Mouse (Mus musculus): ENCODE measurements at regions not wholly inside any gene's neighbourhood (a gene's known extent, or its start where the extent isn't known, plus 50 kb on each side); places are given as distances from the start of the nearest gene placed in this dataset.
A peak's percentile ranks its signal among the peaks of the same experiment; 100 is the strongest.

- in situ Hi-C loops (cut with MboI; ENCODE audit: low sequenced_read_pairs in 2 of 2, unreplicated experiment in 2 of 2) = no loop called here
- H3K9me3 ChIP-seq (ENCODE audit: control insufficient read depth, insufficient read depth, low read depth, low read length) = no peaks in the 10 kb centered on the region
- no peak overlapping the region for H3K9ac ChIP-seq (ENCODE audit: insufficient read depth, low read depth, low read length, poor library complexity, severe bottlenecking)
- no peaks in the 10 kb centered on the region for H3K4me1 ChIP-seq (ENCODE audit: control insufficient read depth in 2 of 2, insufficient read depth in 2 of 2, low read length in 2 of 2, poor library complexity in 1 of 2)
- no peaks in the 10 kb centered on the region for H3K36me3 ChIP-seq (ENCODE audit: control insufficient read depth, insufficient read depth, low read length, poor library complexity, severe bottlenecking)
- H3K4me3 ChIP-seq (ENCODE audit: insufficient read depth in 1 of 2, low read depth in 1 of 2, low read length in 2 of 2, poor library complexity in 1 of 2, severe bottlenecking in 1 of 2) = no peak overlapping the region
- TF ChIP-seq HCFC1 (IDR thresholded peaks at IDR 0.05; ENCODE audit: borderline replicate concordance, insufficient read depth, low read length) = no peak
- no peak for TF ChIP-seq CHD2 (IDR thresholded peaks at IDR 0.05; ENCODE audit: low read depth, low read length)
- no peak for TF ChIP-seq ZC3H11A (IDR thresholded peaks at IDR 0.05; ENCODE audit: borderline replicate concordance, low read depth, low read length)
- no peak for TF ChIP-seq ZNF384 (IDR thresholded peaks at IDR 0.05; ENCODE audit: low read depth, low read length)
- no peak for TF ChIP-seq MAFK (IDR thresholded peaks at IDR 0.05; ENCODE audit: insufficient read depth, low read depth, low read length)
- DNase-seq (ENCODE audit: low read depth, low spot score) = no peak
- no peak overlapping the region for H3K27ac ChIP-seq (ENCODE audit: insufficient read depth, low read depth, low read length, poor library complexity, severe bottlenecking)
Observed at GRCm38 (mm10) chr15:9870126-9870525, 121.5 kb upstream of the Spef2 start.

- no peak for TF ChIP-seq MAFK (IDR thresholded peaks at IDR 0.05; ENCODE audit: insufficient read depth, low read depth, low read length)
- no peak for TF ChIP-seq ZNF384 (IDR thresholded peaks at IDR 0.05; ENCODE audit: low read depth, low read length)
- TF ChIP-seq HCFC1 (IDR thresholded peaks at IDR 0.05; ENCODE audit: borderline replicate concordance, insufficient read depth, low read length) = no peak
- no peak for TF ChIP-seq CHD2 (IDR thresholded peaks at IDR 0.05; ENCODE audit: low read depth, low read length)
- TF ChIP-seq ZC3H11A (IDR thresholded peaks at IDR 0.05; ENCODE audit: borderline replicate concordance, low read depth, low read length) = no peak
- in situ Hi-C loops (cut with MboI; ENCODE audit: low sequenced_read_pairs in 2 of 2, unreplicated experiment in 2 of 2) = no loop called here
- DNase-seq (ENCODE audit: low read depth, low spot score) = no peak
- H3K27ac ChIP-seq (ENCODE audit: insufficient read depth, low read depth, low read length, poor library complexity, severe bottlenecking) = no peak overlapping the region
- H3K9ac ChIP-seq (ENCODE audit: insufficient read depth, low read depth, low read length, poor library complexity, severe bottlenecking) = no peak overlapping the region
- no peaks in the 10 kb centered on the region for H3K9me3 ChIP-seq (ENCODE audit: control insufficient read depth, insufficient read depth, low read depth, low read length)
- H3K4me3 ChIP-seq (ENCODE audit: insufficient read depth in 1 of 2, low read depth in 1 of 2, low read length in 2 of 2, poor library complexity in 1 of 2, severe bottlenecking in 1 of 2) = no peak overlapping the region
- no peaks in the 10 kb centered on the region for H3K36me3 ChIP-seq (ENCODE audit: control insufficient read depth, insufficient read depth, low read length, poor library complexity, severe bottlenecking)
- H3K4me1 ChIP-seq (ENCODE audit: control insufficient read depth in 2 of 2, insufficient read depth in 2 of 2, low read length in 2 of 2, poor library complexity in 1 of 2) = no peaks in the 10 kb centered on the region
Observed at GRCm38 (mm10) chr15:9864778-9865177, 116.1 kb upstream of the Spef2 start.

- H3K36me3 ChIP-seq (ENCODE audit: control insufficient read depth, insufficient read depth, low read length, poor library complexity, severe bottlenecking) = no peaks in the 10 kb centered on the region
- DNase-seq (ENCODE audit: low read depth, low spot score) = no peak
- in situ Hi-C loops (cut with MboI; ENCODE audit: low sequenced_read_pairs in 2 of 2, unreplicated experiment in 2 of 2) = no loop called here
- no peaks in the 10 kb centered on the region for H3K9me3 ChIP-seq (ENCODE audit: control insufficient read depth, insufficient read depth, low read depth, low read length)
- H3K27ac ChIP-seq (ENCODE audit: insufficient read depth, low read depth, low read length, poor library complexity, severe bottlenecking) = no peak overlapping the region
- H3K4me3 ChIP-seq (ENCODE audit: insufficient read depth in 1 of 2, low read depth in 1 of 2, low read length in 2 of 2, poor library complexity in 1 of 2, severe bottlenecking in 1 of 2) = no peak overlapping the region
- no peaks in the 10 kb centered on the region for H3K4me1 ChIP-seq (ENCODE audit: control insufficient read depth in 2 of 2, insufficient read depth in 2 of 2, low read length in 2 of 2, poor library complexity in 1 of 2)
- TF ChIP-seq HCFC1 (IDR thresholded peaks at IDR 0.05; ENCODE audit: borderline replicate concordance, insufficient read depth, low read length) = no peak
- no peak for TF ChIP-seq CHD2 (IDR thresholded peaks at IDR 0.05; ENCODE audit: low read depth, low read length)
- TF ChIP-seq ZC3H11A (IDR thresholded peaks at IDR 0.05; ENCODE audit: borderline replicate concordance, low read depth, low read length) = no peak
- TF ChIP-seq MAFK (IDR thresholded peaks at IDR 0.05; ENCODE audit: insufficient read depth, low read depth, low read length) = no peak
- no peak for TF ChIP-seq ZNF384 (IDR thresholded peaks at IDR 0.05; ENCODE audit: low read depth, low read length)
- H3K9ac ChIP-seq (ENCODE audit: insufficient read depth, low read depth, low read length, poor library complexity, severe bottlenecking) = no peak overlapping the region
Observed at GRCm38 (mm10) chr15:9861825-9862224, 113.2 kb upstream of the Spef2 start.

- Histone ChIP-seq H3K27ac (ENCODE audit: insufficient read depth, low read depth, low read length, poor library complexity, severe bottlenecking) (peak overlapping the region; percentile 70; the same call in 1 of the 2 replicates), H3K36me3 (ENCODE audit: control insufficient read depth, insufficient read depth, low read length, poor library complexity, severe bottlenecking) (no peaks in the 10 kb centered on the region), H3K9me3 (ENCODE audit: control insufficient read depth, insufficient read depth, low read depth, low read length) (no peaks in the 10 kb centered on the region), H3K4me3 (ENCODE audit: insufficient read depth in 1 of 2, low read depth in 1 of 2, low read length in 2 of 2, poor library complexity in 1 of 2, severe bottlenecking in 1 of 2) (no peak overlapping the region), H3K9ac (ENCODE audit: insufficient read depth, low read depth, low read length, poor library complexity, severe bottlenecking) (no peak overlapping the region), H3K4me1 (ENCODE audit: control insufficient read depth in 2 of 2, insufficient read depth in 2 of 2, low read length in 2 of 2, poor library complexity in 1 of 2) (no peaks in the 10 kb centered on the region)
- DNase-seq (ENCODE audit: low read depth, low spot score) = peak; percentile 41
- no peak for TF ChIP-seq ZNF384 (IDR thresholded peaks at IDR 0.05; ENCODE audit: low read depth, low read length)
- TF ChIP-seq MAFK (IDR thresholded peaks at IDR 0.05; ENCODE audit: insufficient read depth, low read depth, low read length) = no peak
- TF ChIP-seq CHD2 (IDR thresholded peaks at IDR 0.05; ENCODE audit: low read depth, low read length) = no peak
- no peak for TF ChIP-seq ZC3H11A (IDR thresholded peaks at IDR 0.05; ENCODE audit: borderline replicate concordance, low read depth, low read length)
- no peak for TF ChIP-seq HCFC1 (IDR thresholded peaks at IDR 0.05; ENCODE audit: borderline replicate concordance, insufficient read depth, low read length)
- in situ Hi-C loops (cut with MboI; ENCODE audit: low sequenced_read_pairs in 2 of 2, unreplicated experiment in 2 of 2) = no loop called here
Observed at GRCm38 (mm10) chr15:9839681-9840080, 91.0 kb upstream of the Spef2 start.

GRCm38 (mm10) chr15:9835096-9835495 lies 86.4 kb upstream of the Spef2 start:
- no peak for TF ChIP-seq CHD2 (IDR thresholded peaks at IDR 0.05; ENCODE audit: low read depth, low read length)
- TF ChIP-seq ZC3H11A (IDR thresholded peaks at IDR 0.05; ENCODE audit: borderline replicate concordance, low read depth, low read length) = no peak
- TF ChIP-seq HCFC1 (IDR thresholded peaks at IDR 0.05; ENCODE audit: borderline replicate concordance, insufficient read depth, low read length) = no peak
- no peak for DNase-seq (ENCODE audit: low read depth, low spot score)
- Histone ChIP-seq H3K36me3 (ENCODE audit: control insufficient read depth, insufficient read depth, low read length, poor library complexity, severe bottlenecking) (no peaks in the 10 kb centered on the region), H3K4me3 (ENCODE audit: insufficient read depth in 1 of 2, low read depth in 1 of 2, low read length in 2 of 2, poor library complexity in 1 of 2, severe bottlenecking in 1 of 2) (no peak overlapping the region), H3K27ac (ENCODE audit: insufficient read depth, low read depth, low read length, poor library complexity, severe bottlenecking) (no peak overlapping the region), H3K4me1 (ENCODE audit: control insufficient read depth in 2 of 2, insufficient read depth in 2 of 2, low read length in 2 of 2, poor library complexity in 1 of 2) (no peaks in the 10 kb centered on the region), H3K9me3 (ENCODE audit: control insufficient read depth, insufficient read depth, low read depth, low read length) (no peaks in the 10 kb centered on the region), H3K9ac (ENCODE audit: insufficient read depth, low read depth, low read length, poor library complexity, severe bottlenecking) (no peak overlapping the region)
- in situ Hi-C loops (cut with MboI; ENCODE audit: low sequenced_read_pairs in 2 of 2, unreplicated experiment in 2 of 2) = no loop called here

Measured in ES-E14 (cell line).